Mouse (Mus musculus) heart, postnatal 0 days (tissue): ENCODE results near the gene Etfb.

Experiments used
- CTCF ChIP-seq: IDR thresholded peaks from 2 replicates; pipeline ENCODE4 v1.5.1; 2016; ENCODE audit warnings: antibody characterized with exemption, control low read depth, low read depth
- EP300 ChIP-seq: IDR thresholded peaks from 2 replicates; pipeline ENCODE4 v1.6.1; 2016; ENCODE audit warnings: antibody characterized with exemption, low read depth

- peak; percentile 18; the same call in 1 of the 2 replicates for TF ChIP-seq CTCF
- TF ChIP-seq EP300, result no peak
Observed at GRCm38 (mm10) chr7:43464864-43465343, 21.0 kb downstream of the Etfb start.
